Mouse (Mus musculus) gonadal fat pad, adult 2 months (tissue): ENCODE measurements around the gene Gm11939. TPM values are rescaled to one million over a fixed set of nuclear protein-coding genes. Genes with fewer than 3 reads are reported as not detected.

ENCODE experiments used
- polyA plus RNA-seq: library from polyadenylated mRNA; depleted of rRNA; stranded (reverse); fragments of >200 nt; gene quantifications from 2 replicates; pipeline ENCODE4 v1.2.3, GENCODE M21; 2012; rRNA removed

The Gm11939 gene
- polyA plus RNA-seq, 1 experiment, result not detected

Other genes starting within 250 kb of the Gm11939 start
- not detected in 2 replicates for gene Krt25, start 236.5 kb downstream of the Gm11939 start, polyA plus RNA-seq
- not detected in 2 replicates for gene Krt26, start 221.5 kb downstream of the Gm11939 start, polyA plus RNA-seq
- not detected in 2 replicates for gene Krt27, start 208.4 kb downstream of the Gm11939 start, polyA plus RNA-seq
- not detected in 2 replicates for gene Krt28, start 184.6 kb downstream of the Gm11939 start, polyA plus RNA-seq
- 0.93 and 1.2 TPM in 2 replicates for gene Krt10, start 170.1 kb downstream of the Gm11939 start, polyA plus RNA-seq
- gene Krt12, start 137.2 kb downstream of the Gm11939 start, polyA plus RNA-seq, result not detected in 2 replicates
- 0.30 and 0.61 TPM in 2 replicates for gene Krt20, start 121.3 kb downstream of the Gm11939 start, polyA plus RNA-seq
- 20.2 and 32.9 TPM in 2 replicates for gene Krt23, start 66.3 kb downstream of the Gm11939 start, polyA plus RNA-seq
- gene Krt39, start 38.1 kb downstream of the Gm11939 start, polyA plus RNA-seq, result not detected in 2 replicates
- not detected in 2 replicates for gene Krt40, start 16.3 kb downstream of the Gm11939 start, polyA plus RNA-seq
- gene Krtap3-3, start 8.6 kb downstream of the Gm11939 start, polyA plus RNA-seq, result 0.66 and 1.0 TPM in 2 replicates
- not detected in 2 replicates for gene Krtap3-2, start 2.6 kb downstream of the Gm11939 start, polyA plus RNA-seq
- not detected in 2 replicates for gene Krtap3-1, start 7.2 kb upstream of the Gm11939 start, polyA plus RNA-seq
- not detected in 2 replicates for gene Krtap1-5, start 21.6 kb upstream of the Gm11939 start, polyA plus RNA-seq
- gene Krtap1-4, start 24.2 kb upstream of the Gm11939 start, polyA plus RNA-seq, result not detected in 2 replicates
- not detected in 2 replicates for gene Krtap1-3, start 31.9 kb upstream of the Gm11939 start, polyA plus RNA-seq
- gene Krtap9-3, start 38.6 kb upstream of the Gm11939 start, polyA plus RNA-seq, result not detected in 2 replicates
- gene Gm11938, start 43.8 kb upstream of the Gm11939 start, polyA plus RNA-seq, result not detected in 2 replicates
- not detected in 2 replicates for gene Gm11937, start 50.7 kb upstream of the Gm11939 start, polyA plus RNA-seq
- gene Krtap2-4, start 55.4 kb upstream of the Gm11939 start, polyA plus RNA-seq, result not detected in 2 replicates
- not detected in 2 replicates for gene Gm11562, start 61.0 kb upstream of the Gm11939 start, polyA plus RNA-seq
- not detected in 2 replicates for gene Krtap4-1, start 68.8 kb upstream of the Gm11939 start, polyA plus RNA-seq
- gene Krtap4-2, start 75.6 kb upstream of the Gm11939 start, polyA plus RNA-seq, result not detected in 2 replicates
- gene Krtap4-7, start 84.6 kb upstream of the Gm11939 start, polyA plus RNA-seq, result not detected in 2 replicates
- not detected in 2 replicates for gene Gm11555, start 90.8 kb upstream of the Gm11939 start, polyA plus RNA-seq
- gene Gm11563, start 99.5 kb upstream of the Gm11939 start, polyA plus RNA-seq, result not detected in 2 replicates
- not detected in 2 replicates for gene Krtap4-6, start 106.5 kb upstream of the Gm11939 start, polyA plus RNA-seq
- gene Gm14190, start 131.3 kb upstream of the Gm11939 start, polyA plus RNA-seq, result not detected in 2 replicates
- not detected in 2 replicates for gene Gm14180, start 174.8 kb upstream of the Gm11939 start, polyA plus RNA-seq
- not detected in 2 replicates for gene Gm11595, start 213.4 kb upstream of the Gm11939 start, polyA plus RNA-seq
- not detected in 2 replicates for gene Krtap4-8, start 221.2 kb upstream of the Gm11939 start, polyA plus RNA-seq
- gene Krtap4-9, start 225.7 kb upstream of the Gm11939 start, polyA plus RNA-seq, result not detected in 2 replicates
- not detected in 2 replicates for gene Gm11596, start 234.0 kb upstream of the Gm11939 start, polyA plus RNA-seq
- not detected in 2 replicates for gene Gm11569, start 239.5 kb upstream of the Gm11939 start, polyA plus RNA-seq
- gene Gm11554, start 245.0 kb upstream of the Gm11939 start, polyA plus RNA-seq, result not detected in 2 replicates